Mouse (Mus musculus) olfactory bulb, adult 2 months (tissue): Measurements from ENCODE around the gene Tspan5.

Source experiments
- CTCF ChIP-seq: fragments of 200-500 bp; IDR thresholded peaks from 2 replicates; pipeline ENCODE4 v1.5.1; 2012; ENCODE audit warnings: low read depth, mild to moderate bottlenecking, low read length, moderate library complexity; ENCODE audit not compliant: insufficient read depth
- POLR2A ChIP-seq: fragments of 200-500 bp; IDR thresholded peaks from 2 replicates; pipeline ENCODE4 v1.6.1; 2012; ENCODE audit warnings: mild to moderate bottlenecking, low read depth, low read length, moderate library complexity; ENCODE audit not compliant: insufficient read depth

DNA sequence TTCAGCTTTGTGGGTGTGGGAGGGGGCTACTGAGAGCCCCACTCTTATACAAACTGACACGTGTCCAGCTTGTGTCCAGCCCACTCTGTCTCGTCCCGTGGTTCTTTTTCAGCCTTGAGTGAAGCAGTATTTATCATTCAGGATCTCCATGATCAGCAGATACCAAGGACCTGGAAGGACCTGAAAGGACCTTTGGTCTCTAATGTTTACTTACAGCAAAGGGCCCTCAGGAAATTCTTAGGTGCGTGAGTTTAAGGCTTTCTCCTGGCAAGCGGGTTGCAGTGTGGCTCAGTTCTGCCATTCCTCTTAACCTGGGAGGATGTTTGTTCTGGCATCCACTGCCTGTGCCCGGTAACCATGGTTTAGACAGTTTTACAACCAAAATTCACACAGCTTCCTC is 97.7 kb downstream of the Tspan5 start:
- TF ChIP-seq CTCF (no peak), POLR2A (no peak)
